Mouse (Mus musculus): ENCODE data around the gene Cntnap2.
A peak's percentile ranks its signal among the peaks of the same experiment; 100 is the strongest.
"Not testable (repeated sequence)": the region's sequence is repeated elsewhere in the genome, so short reads cannot be mapped to it uniquely, and the experiment has no call there.

Cntnap2 gene

GRCm38 (mm10) chr6:46362156-46362555 lies 1303.0 kb downstream of the Cntnap2 start:
- peak; percentile 5 for DNase-seq

DNA sequence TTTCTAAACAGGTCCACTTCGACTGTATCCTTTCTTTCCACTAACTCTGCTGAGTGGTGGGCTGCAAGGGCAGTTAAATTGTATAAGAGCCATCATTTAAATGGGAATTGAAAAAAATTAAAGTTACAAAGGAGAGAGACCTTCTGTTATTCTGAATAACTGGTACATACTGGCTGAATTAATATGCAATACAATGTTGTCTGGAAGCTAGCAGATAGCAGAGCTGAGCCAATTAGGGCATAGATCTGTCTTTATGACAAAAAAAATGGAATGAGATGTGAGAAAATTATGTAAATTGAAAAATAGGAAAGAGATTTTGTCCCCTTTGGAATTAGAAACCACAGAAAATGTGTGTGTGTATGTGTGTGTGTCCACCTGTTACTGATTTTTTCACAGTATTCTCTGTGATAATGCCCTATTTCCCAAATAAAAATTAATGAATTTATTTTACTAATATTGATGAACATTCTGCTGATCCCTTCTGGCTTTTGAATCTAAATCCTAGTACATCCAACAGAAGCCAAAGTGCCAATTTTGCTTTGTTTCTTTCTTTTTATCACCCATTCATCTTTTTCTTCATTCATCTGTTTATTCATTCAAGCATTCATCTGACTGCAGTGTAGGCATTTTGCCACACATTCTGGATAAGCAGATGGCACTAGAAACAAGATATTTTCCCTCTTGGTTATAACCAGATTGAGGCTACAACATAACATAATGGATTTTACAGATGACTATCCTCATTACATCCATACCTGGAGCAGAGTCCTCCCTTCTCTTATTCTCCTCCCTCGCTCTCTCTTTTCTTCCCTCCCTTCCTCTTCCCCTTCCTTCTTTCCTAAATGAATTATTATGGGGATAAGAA lies 1339.8 kb downstream of the Cntnap2 start:
- DNase-seq = no peak

- no peak for DNase-seq
Measured at GRCm38 (mm10) chr6:46414154-46414553, 1355.0 kb downstream of the Cntnap2 start.

DNA sequence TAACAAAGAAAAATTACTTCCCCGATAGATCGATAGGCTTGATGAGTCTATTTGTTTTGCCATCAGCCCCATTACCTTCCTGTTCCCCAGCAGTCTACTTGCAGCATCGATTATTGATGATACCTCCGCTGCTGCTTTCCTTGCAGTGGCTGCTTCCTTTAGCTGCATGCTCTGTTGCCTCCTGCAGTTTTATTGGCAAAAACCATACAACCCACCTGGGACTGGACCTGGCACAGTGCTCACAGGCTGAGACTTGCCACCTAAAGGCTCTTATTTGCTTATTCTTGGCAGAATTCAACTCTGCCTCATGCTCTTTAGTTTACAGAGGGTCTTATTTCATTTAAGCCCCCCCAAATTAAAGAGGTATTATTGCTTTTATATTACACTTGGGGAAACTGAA lies 1355.4 kb downstream of the Cntnap2 start:
- DNase-seq = no peak

DNA sequence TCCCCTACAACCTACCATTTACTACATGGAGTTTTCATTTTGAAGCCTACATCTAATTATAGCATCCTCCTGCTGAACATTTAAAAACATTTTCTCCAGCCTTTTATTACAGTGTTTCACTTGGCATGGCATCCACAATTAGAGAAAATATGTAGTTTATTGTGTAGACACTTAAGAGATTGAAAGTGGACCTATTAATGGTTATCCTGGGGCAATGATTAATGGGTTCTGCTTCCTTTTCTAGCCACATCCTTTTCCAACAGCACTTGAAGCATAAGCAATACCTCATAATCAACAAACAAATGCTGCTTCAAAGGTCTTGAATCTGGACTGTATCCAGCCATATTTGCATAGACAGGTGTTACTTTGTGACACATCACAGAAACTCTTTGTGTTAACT lies 1360.7 kb downstream of the Cntnap2 start:
- no peak for DNase-seq

DNA sequence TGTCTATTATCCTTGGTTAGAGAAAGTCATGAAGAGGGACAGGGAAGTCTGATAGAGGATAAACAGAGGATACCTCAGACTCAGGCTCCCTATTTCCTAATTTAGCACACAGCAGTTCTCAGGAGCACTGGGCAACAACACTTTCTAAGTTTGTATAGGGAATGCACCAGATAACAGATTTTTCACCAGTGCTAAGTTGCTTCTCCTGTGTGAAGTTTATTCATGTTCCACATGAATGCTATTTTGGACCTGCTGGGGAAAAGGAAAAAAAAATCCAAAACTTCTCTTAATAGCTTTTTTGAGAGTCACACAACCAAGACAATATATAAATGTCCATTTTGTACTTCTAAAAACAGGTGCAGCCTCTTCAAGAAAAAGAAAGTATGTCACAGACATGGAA lies 1361.2 kb downstream of the Cntnap2 start:
- no peak for DNase-seq

DNA sequence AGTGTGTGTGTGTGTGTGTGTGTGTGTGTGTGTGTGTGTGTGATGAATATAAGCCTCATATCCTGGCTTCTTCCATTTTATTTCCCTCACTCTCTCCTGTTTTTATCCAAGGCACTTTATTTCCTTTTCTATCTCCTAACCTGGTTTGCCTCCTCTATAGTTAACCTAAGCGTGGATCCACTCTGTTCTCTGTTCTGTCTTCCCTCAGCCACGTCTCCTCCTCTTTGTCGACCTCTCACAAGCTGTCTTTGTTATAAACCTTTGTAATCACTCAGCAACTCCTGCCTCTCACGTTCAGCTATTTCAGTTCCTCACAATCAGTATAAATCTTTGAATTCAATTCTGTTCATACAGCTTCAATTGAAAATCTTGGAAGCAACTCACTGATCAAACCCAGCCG lies 1369.1 kb downstream of the Cntnap2 start:
- DNase-seq = no peak

DNA sequence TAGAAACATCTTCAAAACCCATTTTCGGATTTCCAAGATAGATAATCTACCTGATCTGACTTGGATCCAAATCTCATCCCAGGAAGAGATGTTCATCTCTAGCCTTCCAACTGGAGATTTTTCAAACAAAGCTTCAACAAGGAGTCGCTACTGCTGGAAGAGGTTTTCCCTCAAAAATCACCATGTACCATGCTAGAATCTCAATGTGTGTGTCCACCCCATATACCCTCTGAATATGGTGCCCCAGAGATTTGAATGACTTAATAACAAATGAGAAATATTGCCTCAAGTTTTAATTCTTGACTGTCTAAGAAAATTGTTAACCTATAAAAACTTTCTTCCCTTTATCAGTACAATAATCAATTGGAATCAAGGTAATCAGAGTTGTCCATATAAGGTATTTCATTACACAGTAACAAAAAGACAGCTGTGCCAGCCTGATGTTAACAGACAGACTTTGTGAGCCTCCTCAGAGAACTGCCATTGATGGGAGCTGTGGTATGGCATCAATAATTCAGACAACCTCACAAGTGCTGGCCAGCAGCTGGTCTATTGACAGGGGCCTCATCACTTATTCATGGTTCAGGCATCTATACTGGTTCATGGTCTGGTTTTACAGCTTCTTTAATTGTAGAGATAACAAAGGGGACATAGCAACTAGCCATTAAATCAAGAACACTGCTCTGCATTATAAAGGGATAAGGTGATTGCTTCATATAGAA lies 1391.9 kb downstream of the Cntnap2 start:
- no peak for DNase-seq

- no peak for DNase-seq
Measured at GRCm38 (mm10) chr6:46472683-46473082, 1413.5 kb downstream of the Cntnap2 start.

- no peak for DNase-seq
Measured at GRCm38 (mm10) chr6:46484392-46484791, 1425.2 kb downstream of the Cntnap2 start.

- DNase-seq = no peak
Measured at GRCm38 (mm10) chr6:46502786-46503185, 1443.6 kb downstream of the Cntnap2 start.

GRCm38 (mm10) chr6:46512841-46513240 lies 1453.7 kb downstream of the Cntnap2 start:
- DNase-seq = no peak

- not testable (repeated sequence) for DNase-seq
Measured at GRCm38 (mm10) chr6:46537586-46537985, 1478.4 kb downstream of the Cntnap2 start.

DNA sequence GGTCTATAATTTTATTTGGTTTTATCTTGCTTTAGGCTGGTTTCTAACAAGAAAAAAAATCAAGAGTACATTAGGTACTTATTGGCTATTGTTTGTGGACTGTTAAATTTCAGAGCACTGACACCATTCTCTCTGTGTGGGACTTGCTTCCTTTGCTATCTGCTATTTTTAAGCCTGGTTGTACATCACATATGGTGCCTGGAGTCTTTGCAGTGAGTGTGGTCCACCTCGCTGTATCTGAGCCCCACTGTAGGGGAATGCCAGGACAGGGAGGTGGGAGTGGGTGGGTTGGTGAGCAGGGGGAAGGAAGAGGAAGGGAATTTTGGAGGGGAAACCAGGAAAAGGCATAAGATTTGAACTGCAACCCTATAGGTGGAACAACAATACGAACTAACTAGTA lies 1504.3 kb downstream of the Cntnap2 start:
- DNase-seq = no peak

- no peak for DNase-seq
Measured at GRCm38 (mm10) chr6:46575055-46575454, 1515.9 kb downstream of the Cntnap2 start.

- DNase-seq = no peak
Measured at GRCm38 (mm10) chr6:46612365-46612764, 1553.2 kb downstream of the Cntnap2 start.

DNA sequence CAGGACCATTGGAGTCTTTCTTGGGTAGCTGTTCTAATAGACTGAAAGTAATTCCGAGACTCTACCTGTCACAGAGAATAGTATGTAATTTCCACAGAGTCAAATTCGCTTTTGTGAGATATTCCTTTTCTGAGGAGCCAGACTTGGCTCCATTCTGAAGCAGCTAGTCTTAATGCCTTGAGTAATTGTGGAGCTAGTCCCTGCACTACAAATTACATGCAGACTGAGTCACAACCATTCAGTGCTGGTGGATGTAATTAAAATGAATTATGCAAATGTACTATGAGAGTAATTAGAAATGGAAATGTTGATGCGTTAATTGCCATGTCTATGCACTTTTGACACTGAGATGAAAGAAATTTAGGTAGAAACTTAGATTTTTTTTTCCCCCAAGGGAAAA lies 1553.7 kb downstream of the Cntnap2 start:
- no peak for DNase-seq

- DNase-seq = no peak
Measured at GRCm38 (mm10) chr6:46669018-46669417, 1609.9 kb downstream of the Cntnap2 start.

GRCm38 (mm10) chr6:46675081-46675480 lies 1615.9 kb downstream of the Cntnap2 start:
- DNase-seq = no peak

DNA sequence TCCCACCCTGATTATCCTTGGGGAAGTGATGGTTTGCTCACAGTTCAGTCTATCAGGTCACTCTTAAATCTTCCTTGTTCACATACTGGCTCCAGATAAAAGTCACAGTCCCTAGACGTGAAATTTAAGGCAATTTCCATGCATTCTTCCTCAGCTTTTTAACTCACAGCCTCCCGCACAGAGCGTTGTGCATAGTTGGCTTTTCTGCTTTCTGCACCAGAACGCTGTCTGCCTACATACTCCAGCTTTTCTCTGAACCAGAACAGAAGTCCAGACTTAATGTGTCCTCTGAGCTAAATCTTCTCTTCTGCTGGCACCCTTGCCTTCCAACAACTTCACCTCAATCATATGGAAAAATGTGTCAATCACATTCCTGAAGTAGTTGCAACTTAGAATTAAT lies 1616.5 kb downstream of the Cntnap2 start:
- DNase-seq = no peak

- no peak for DNase-seq
Measured at GRCm38 (mm10) chr6:46696187-46696586, 1637.0 kb downstream of the Cntnap2 start.

DNA sequence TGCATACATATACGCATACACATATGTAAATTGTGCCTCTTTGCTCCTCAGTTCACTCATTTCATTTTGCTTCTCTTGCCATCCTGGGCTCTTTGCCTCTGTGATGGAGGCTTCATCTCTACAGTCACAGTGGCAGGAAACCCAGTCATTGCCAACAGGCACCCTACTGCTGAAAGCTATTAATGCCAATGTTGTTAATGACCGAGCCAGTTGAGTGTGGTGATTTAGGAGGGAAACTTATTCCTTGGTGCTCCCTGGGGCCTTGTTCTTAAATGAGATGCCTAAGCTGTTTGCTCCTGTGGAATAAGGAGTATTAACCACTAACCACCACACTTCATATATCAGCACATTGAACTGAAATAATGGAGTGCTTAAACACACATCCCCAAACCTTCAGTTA lies 1640.2 kb downstream of the Cntnap2 start:
- no peak for DNase-seq

DNA sequence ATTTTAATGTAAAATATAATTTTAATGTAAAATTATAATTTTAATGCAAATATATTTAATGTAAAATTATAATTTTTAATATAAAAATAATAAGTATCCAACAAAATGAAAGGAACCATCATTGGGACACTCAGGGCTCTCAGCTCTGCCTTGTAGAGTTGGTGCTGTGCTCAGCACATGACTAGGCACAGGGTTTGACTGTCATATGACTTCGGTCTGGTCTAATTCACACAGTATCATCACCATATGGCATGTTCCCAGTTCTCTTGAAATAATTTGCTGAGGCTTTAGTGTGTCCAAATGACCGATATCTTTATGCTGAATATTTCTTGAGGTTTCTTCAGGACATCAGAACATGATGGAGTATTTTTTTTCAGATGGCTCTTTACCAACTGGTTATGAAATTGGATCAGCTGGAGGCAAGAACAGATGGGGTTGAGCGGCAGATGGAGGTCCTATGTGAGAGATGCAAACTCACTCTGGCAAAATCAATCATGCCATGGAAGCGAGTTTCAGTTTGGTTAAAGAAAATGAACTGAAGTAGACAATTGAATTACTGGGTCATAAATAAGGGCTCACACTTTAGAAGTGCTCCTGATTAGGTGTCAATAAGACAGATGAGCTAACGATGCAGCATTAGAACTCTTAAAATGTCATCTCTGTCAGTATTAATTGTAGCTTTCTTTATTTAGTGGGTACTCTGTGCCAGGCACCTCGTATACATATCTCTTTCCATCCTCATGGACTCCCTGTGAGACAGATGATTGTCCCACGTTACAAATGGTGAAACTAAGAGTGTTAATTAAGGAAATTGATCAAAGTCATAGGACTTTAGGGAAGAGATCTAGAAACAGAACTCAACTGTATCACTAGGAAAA lies 1645.4 kb downstream of the Cntnap2 start:
- peak; percentile 25 for DNase-seq

All from right cerebral cortex, postnatal 14 days (tissue).